Mouse (Mus musculus) stomach, embryonic 14.5 days (tissue): ENCODE measurements around the gene Gpr31b. TPM values are rescaled to one million over a fixed set of nuclear protein-coding genes. Genes with fewer than 3 reads are reported as not detected.
"Not testable (repeated sequence)": the region's sequence is repeated elsewhere in the genome, so short reads cannot be mapped to it uniquely, and the experiment has no call there.

Source experiments
- ATAC-seq: fragments of 200-750 bp; cut with Nextera tagmentation; 2 replicates; pipeline ENCODE4 v1.8.0; 2017; ENCODE audit warnings: low read depth, moderate TSS enrichment; ENCODE audit not compliant: insufficient number of reproducible peaks, insufficient read depth, low FRiP score
- H3K27ac ChIP-seq: fragments of 300-500 bp; sonication (generic); 2 replicates; pipeline ENCODE4 v1.5.1; 2014; ENCODE audit warnings: mild to moderate bottlenecking, low read length, moderate library complexity, mixed read lengths
- H3K27me3 ChIP-seq: fragments of 300-500 bp; sonication (generic); 2 replicates; pipeline ENCODE4 v1.6.1; 2014; ENCODE audit warnings: low read length, control low read depth, mixed read lengths; ENCODE audit not compliant: control insufficient read depth, insufficient read depth
- H3K36me3 ChIP-seq: fragments of 300-500 bp; sonication (generic); 2 replicates; pipeline ENCODE4 v1.6.1; 2014; ENCODE audit warnings: mild to moderate bottlenecking, control low read depth, low read length, moderate library complexity, mixed read lengths; ENCODE audit not compliant: control insufficient read depth, insufficient read depth
- H3K4me1 ChIP-seq: fragments of 300-500 bp; sonication (generic); 2 replicates; pipeline ENCODE4 v1.6.1; 2014; ENCODE audit warnings: low read length, control low read depth, mixed read lengths; ENCODE audit not compliant: control insufficient read depth, insufficient read depth
- H3K4me2 ChIP-seq: fragments of 300-500 bp; sonication (generic); replicated peaks from 2 replicates; pipeline ENCODE4 v1.6.1; 2014; ENCODE audit warnings: low read depth, low read length, control low read depth
- H3K4me3 ChIP-seq: fragments of 300-500 bp; sonication (generic); 2 replicates; pipeline ENCODE4 v1.5.1; 2014; ENCODE audit warnings: low read depth, low read length, control low read depth
- H3K9ac ChIP-seq: fragments of 300-500 bp; sonication (generic); replicated peaks from 2 replicates; pipeline ENCODE4 v1.6.1; 2014; ENCODE audit warnings: low read depth, mild to moderate bottlenecking, control low read depth, low read length, moderate library complexity, mixed read lengths
- H3K9me3 ChIP-seq: fragments of 300-500 bp; sonication (generic); 2 replicates; pipeline ENCODE4 v1.6.1; 2016; ENCODE audit warnings: low read depth, low read length, control low read depth; ENCODE audit not compliant: control insufficient read depth
- WGBS: fragments of 180-500 bp; shearing (Covaris S2); extraction: QIAGEN DNeasy Blood & Tissue Kit; methylation state at CpG from one replicate; pipeline ENCODE4 v1.1.7; 2014; 5-methylcytosine and 5-hydroxymethylcytosine counted together
- polyA plus RNA-seq: library from polyadenylated mRNA; unstranded; fragments of >200 nt; fragmentation: Nextera tagmentation; extraction: Ambion mirVana; gene quantifications from 2 replicates; pipeline ENCODE4 v1.2.1, GENCODE M21; 2014

Gene Gpr31b
- polyA plus RNA-seq: 0.20 TPM in 1 of 2 replicates, not detected in the other

DNA sequence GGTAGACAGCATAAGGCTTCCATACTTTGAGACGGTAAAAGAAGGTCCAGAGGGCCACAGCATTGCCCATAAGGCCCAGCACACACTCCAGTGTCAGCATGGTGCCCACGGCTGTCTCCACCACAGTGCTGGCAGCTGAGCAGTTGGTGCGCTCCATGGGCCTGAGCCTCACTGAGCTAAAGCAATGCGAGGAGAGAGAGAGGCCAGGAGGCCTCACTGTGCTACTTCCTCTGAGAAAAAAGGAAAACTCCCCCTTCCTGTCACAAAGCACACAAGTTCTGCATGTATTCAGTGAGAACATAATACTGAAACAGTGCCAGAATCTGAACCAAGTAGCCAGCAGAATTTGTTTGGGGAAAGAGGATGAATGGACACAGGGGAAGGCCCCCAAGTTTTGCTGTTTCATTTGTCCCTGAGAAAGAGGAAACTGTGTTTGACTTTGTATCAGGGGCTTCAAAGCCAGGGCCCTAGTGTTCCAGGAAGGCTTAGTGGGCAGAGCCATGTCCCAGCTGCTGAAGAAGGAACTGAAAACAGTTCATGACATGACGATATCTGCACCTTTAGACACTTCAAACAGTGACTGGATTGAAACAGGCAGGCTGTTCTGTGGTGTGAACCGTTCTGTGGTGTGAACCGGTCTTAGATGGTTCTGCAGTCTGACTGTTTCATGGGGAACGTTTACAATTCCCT, at the start of gene Gpr31b:
TSS of gene Gpr31b (minus strand) at position 173 of the 690 bp plus-strand sequence.
- ATAC-seq, H3K27me3 ChIP-seq, H3K9me3 ChIP-seq, H3K27ac ChIP-seq, H3K36me3 ChIP-seq, H3K9ac ChIP-seq, H3K4me2 ChIP-seq, H3K4me3 ChIP-seq, H3K4me1 ChIP-seq: not testable (repeated sequence)
- WGBS: 67% methylated on average over 1 of the region's 8 CpGs

DNA sequence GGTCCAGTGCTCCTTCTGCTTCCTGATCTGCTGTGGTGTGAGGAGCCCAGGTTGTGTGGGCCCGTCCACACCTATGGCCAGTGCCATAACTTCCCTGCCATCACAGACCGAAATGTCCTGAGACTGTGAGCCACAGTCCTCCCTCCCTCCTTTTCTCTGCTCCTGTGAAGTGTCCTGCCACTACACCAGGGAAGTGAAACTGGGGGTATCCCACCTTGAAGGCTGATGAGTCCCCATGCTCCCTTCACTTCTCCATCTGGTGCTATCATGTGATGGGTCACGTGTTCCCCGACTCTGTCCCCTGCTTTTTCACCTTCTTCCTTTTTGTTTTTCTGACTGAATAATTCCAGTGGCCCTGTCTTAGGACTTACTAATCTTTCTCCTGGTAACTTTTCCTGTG, 40.9 kb upstream of the Gpr31b start:
- 100% methylated on average over 2 of the region's 4 CpGs for WGBS
- H3K4me3 ChIP-seq, H3K9ac ChIP-seq, H3K36me3 ChIP-seq, H3K27me3 ChIP-seq, ATAC-seq, H3K4me1 ChIP-seq, H3K27ac ChIP-seq, H3K4me2 ChIP-seq, H3K9me3 ChIP-seq: not testable (repeated sequence)

DNA sequence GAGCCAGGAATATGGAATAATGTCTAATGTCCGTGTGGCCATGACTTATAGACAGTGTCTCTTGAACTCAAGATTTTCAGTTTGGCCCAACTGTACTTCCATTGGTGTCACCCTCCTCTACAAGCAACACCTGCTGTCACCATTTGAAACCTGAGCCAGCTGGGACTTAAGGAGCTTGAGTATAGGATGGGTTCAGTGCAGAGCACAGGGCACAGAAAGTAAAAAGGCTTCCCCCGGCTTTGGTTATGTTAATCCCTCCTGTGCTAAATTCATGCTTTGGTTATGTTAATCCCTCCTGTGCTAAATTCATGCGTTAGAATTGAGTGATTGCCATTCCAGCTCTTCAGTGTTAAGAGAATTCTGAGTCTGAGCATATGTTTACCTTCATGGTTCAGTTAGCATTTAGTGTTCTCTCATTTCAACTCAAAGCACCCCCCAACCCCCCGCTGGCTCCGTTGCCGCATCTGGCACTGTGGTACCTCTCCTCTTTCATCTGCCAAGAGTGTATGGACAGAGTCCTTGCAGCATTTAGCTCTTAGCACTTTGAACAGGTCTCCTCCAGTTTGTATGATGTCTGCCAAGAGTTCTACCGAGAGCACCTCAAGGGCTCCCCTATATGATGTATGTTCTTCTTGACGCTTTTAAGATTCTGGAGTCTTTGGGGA, 40.1 kb upstream of the Gpr31b start:
- not testable (repeated sequence) for H3K4me2 ChIP-seq, H3K9me3 ChIP-seq, H3K4me1 ChIP-seq, H3K9ac ChIP-seq, H3K27ac ChIP-seq, H3K4me3 ChIP-seq, ATAC-seq, H3K27me3 ChIP-seq, H3K36me3 ChIP-seq
- 59% methylated on average over 4 of the region's 8 CpGs for WGBS

DNA sequence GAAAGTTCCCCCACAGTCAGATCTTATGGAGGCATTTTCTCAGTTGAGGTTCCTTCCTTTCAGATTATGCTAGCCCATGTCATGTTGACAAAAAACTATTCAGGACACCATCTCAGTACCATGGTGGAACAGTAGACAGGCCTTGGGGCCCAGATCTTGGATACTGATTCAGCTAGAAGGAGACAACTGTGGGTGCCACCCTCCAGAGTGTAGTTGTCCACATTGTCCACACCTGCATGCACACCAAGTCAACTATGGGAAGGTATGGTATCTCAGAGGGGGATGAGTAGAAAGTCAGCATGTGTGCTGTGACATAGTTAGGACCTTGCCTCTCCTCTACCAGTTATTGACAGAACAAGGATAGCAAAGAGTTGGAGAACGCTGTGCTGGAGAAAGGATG, 39.4 kb upstream of the Gpr31b start:
- H3K4me3 ChIP-seq, H3K27ac ChIP-seq, H3K9ac ChIP-seq, H3K27me3 ChIP-seq, H3K4me1 ChIP-seq, H3K9me3 ChIP-seq, H3K36me3 ChIP-seq, H3K4me2 ChIP-seq: not testable (repeated sequence)
- ATAC-seq: peak; percentile 46; the same call in 1 of the 2 replicates
- no CpG with 5 or more reads among the region's 1 CpGs for WGBS

DNA sequence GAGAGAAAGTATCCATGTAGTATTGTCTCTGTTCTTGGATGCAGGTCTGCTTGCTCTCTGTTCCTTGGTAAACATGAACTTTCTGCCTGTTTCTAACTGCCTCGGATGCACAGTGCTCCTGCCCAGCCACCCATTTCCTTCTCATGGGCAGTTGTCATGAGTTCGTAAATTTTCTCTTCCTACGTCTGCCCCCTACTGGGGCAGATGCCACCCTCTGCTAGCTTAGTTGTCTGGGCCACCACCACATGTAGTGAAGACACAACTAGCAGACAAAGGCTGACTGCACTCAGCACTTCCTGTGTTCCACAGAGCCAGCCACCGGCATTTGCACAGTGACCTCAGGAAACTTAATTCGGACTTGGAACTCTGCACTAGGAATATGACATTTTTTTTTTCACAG, 17.1 kb upstream of the Gpr31b start:
- H3K4me1 ChIP-seq, H3K9me3 ChIP-seq, H3K36me3 ChIP-seq, H3K4me3 ChIP-seq, H3K4me2 ChIP-seq, H3K27me3 ChIP-seq, ATAC-seq, H3K9ac ChIP-seq, H3K27ac ChIP-seq: not testable (repeated sequence)
- 74% methylated on average over 3 of the region's 5 CpGs for WGBS

GRCm38 (mm10) chr17:13067864-13068385, 15.8 kb upstream of the Gpr31b start:
- not testable (repeated sequence) for H3K4me1 ChIP-seq, H3K4me2 ChIP-seq, H3K9ac ChIP-seq, ATAC-seq, H3K4me3 ChIP-seq, H3K27me3 ChIP-seq, H3K36me3 ChIP-seq, H3K9me3 ChIP-seq, H3K27ac ChIP-seq
- WGBS: no CpG with 5 or more reads among the region's 4 CpGs

DNA sequence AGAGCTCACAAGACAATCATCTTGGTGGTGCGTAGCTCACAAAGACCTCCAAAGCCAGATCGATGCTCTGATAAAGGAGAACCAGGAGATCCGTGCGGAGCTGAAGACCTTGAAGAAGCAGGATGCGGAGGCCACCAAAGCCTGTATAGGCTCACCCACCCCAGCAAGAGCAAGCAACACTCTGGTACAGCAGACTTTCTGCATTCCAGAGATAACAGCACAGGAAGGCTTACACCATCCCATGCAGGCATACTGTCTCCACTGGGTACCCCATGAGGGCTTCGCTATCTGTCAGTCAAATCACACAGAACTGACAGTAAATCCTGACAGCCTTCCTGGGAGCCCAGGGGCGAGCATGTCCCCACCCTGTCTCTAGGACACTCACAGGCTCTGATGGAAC, 10.8 kb upstream of the Gpr31b start:
- WGBS: 75% methylated on average over 2 of the region's 7 CpGs
- H3K4me1 ChIP-seq, H3K4me3 ChIP-seq, H3K4me2 ChIP-seq, H3K27me3 ChIP-seq, H3K36me3 ChIP-seq, H3K9ac ChIP-seq, H3K9me3 ChIP-seq, ATAC-seq, H3K27ac ChIP-seq: not testable (repeated sequence)

DNA sequence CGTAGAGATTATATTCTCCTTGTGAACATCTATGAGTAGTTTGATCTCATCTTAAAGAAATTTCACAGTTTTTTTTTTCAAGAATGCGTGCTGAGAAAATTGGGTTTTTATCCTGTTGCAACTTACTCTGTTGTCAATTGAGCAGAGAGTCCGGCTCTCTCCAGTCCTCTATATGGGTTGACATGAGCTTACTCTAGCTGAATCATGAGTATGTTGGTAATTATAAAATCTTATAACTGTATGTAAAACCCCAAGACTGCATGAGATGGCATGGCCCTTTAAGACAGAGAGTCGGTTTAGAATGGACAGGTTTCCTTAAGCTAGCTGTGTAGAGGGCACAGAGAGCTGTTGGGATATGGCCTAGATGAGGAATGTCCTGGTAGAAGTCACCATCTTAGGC, 8.7 kb upstream of the Gpr31b start, which contains the start of gene Tcp10b:
TSS of gene Tcp10b (plus strand) at position 301 of the 400 bp plus-strand sequence.
- not testable (repeated sequence) for ATAC-seq, H3K4me3 ChIP-seq, H3K36me3 ChIP-seq, H3K27ac ChIP-seq, H3K4me2 ChIP-seq, H3K9ac ChIP-seq, H3K9me3 ChIP-seq, H3K27me3 ChIP-seq, H3K4me1 ChIP-seq
- WGBS: 92% methylated on average over 4 of the region's 4 CpGs
